In genomic region chr3:40800373-40800823, GRCm38 (mm10) we compare ENCODE assay signal across 8 mouse cellular contexts. TPM values are rescaled to one million over a fixed set of nuclear protein-coding genes. Genes with fewer than 3 reads are reported as not detected.
DNase-seq lines count a peak whose midpoint lies in the region; ATAC-seq and TF ChIP-seq lines count a peak whose summit lies in the region.

No protein-coding gene starts in this region.

- peak; percentile 70 for ATAC-seq in heart, embryonic 14.5 days (ENCODE audit: insufficient number of reproducible peaks, insufficient read depth, low FRiP score, low read depth)
- ATAC-seq in forebrain, embryonic 16.5 days = peak; percentile 80
- ATAC-seq in lung, embryonic 14.5 days (ENCODE audit: insufficient read depth) = peak; percentile 79

- H3K4me2 ChIP-seq in heart, embryonic 14.5 days (ENCODE audit: low read length) = peak overlapping the region; percentile 93
- H3K4me2 ChIP-seq in forebrain, embryonic 16.5 days (ENCODE audit: low read length) = peak overlapping the region; percentile 93
- peak overlapping the region; percentile 78 for H3K4me2 ChIP-seq in lung, embryonic 14.5 days

- peak overlapping the region; percentile 63 to 91 for H3K4me3 ChIP-seq in heart, embryonic 14.5 days (ENCODE audit: control insufficient read depth in 1 of 2, insufficient read depth in 1 of 2, low read depth in 1 of 2, low read length in 2 of 2)
- peak overlapping the region; percentile 86 for H3K4me3 ChIP-seq in brown adipose tissue, adult 24 weeks (ENCODE audit: insufficient read depth, low read depth, low read length)
- H3K4me3 ChIP-seq in forebrain, embryonic 16.5 days (replicated peaks; ENCODE audit: low read length) = peak overlapping the region; percentile 83
- peak overlapping the region; percentile 94 for H3K4me3 ChIP-seq in lung, embryonic 14.5 days (ENCODE audit: low read depth, low read length)

- peaks cover 0 to 13% of the 10 kb centered on the region in 2 experiments; a peak in 1 of 4 replicates for H3K4me1 ChIP-seq in heart, embryonic 14.5 days (ENCODE audit: control insufficient read depth in 2 of 2, insufficient read depth in 2 of 2, low read length in 2 of 2)
- no peaks in the 10 kb centered on the region for H3K4me1 ChIP-seq in brown adipose tissue, adult 24 weeks (ENCODE audit: control insufficient read depth, insufficient read depth, insufficient read length, low read length)
- peaks cover 11% of the 10 kb centered on the region for H3K4me1 ChIP-seq in forebrain, embryonic 16.5 days (replicated peaks; ENCODE audit: control insufficient read depth, insufficient read depth, low read length)
- H3K4me1 ChIP-seq in lung, embryonic 14.5 days (ENCODE audit: insufficient read depth) = peaks cover 4% of the 10 kb centered on the region

- no peaks in the 10 kb centered on the region for H3K27me3 ChIP-seq in heart, embryonic 14.5 days (ENCODE audit: control insufficient read depth, insufficient read depth, low read length)
- no peaks in the 10 kb centered on the region for H3K27me3 ChIP-seq in forebrain, embryonic 16.5 days (replicated peaks; ENCODE audit: control insufficient read depth, insufficient read depth, low read length)
- no peaks in the 10 kb centered on the region for H3K27me3 ChIP-seq in lung, embryonic 14.5 days (ENCODE audit: insufficient read depth, low read length)

- peaks cover 29% of the 10 kb centered on the region for H3K36me3 ChIP-seq in heart, embryonic 14.5 days (ENCODE audit: control insufficient read depth, insufficient read depth, low read length)
- no peaks in the 10 kb centered on the region for H3K36me3 ChIP-seq in forebrain, embryonic 16.5 days (ENCODE audit: control insufficient read depth, insufficient read depth)
- peaks cover 25% of the 10 kb centered on the region for H3K36me3 ChIP-seq in lung, embryonic 14.5 days (ENCODE audit: insufficient read depth)

- H3K9me3 ChIP-seq in heart, embryonic 14.5 days (ENCODE audit: control insufficient read depth, low read length) = no peaks in the 10 kb centered on the region
- no peaks in the 10 kb centered on the region for H3K9me3 ChIP-seq in forebrain, embryonic 16.5 days (ENCODE audit: control insufficient read depth, low read length)
- H3K9me3 ChIP-seq in lung, embryonic 14.5 days (ENCODE audit: low read depth, low read length) = no peaks in the 10 kb centered on the region

- 0% methylated on average over 32 of the region's 37 CpGs for WGBS in heart, embryonic 14.5 days
- WGBS in forebrain, embryonic 16.5 days = under 1% methylated on average over 37 of the region's 37 CpGs
- under 1% methylated on average over 36 of the region's 37 CpGs for WGBS in lung, embryonic 14.5 days

- no peak for TF ChIP-seq CTCF in lung, embryonic 14.5 days (IDR thresholded peaks at IDR 0.05; ENCODE audit: low read depth)

- peak overlapping the region; percentile 90 for H3K9ac ChIP-seq in heart, embryonic 14.5 days (ENCODE audit: low read length)
- peak overlapping the region; percentile 78 for H3K9ac ChIP-seq in forebrain, embryonic 16.5 days (replicated peaks; ENCODE audit: low read depth, low read length)
- H3K9ac ChIP-seq in lung, embryonic 14.5 days = peak overlapping the region; percentile 93

- no peak for DNase-seq in heart, adult 11 months
- DNase-seq in kidney, adult 9 months = peak; percentile 3
- DNase-seq in lung, embryonic 14.5 days = peak; percentile 55
- peak; percentile 51 for DNase-seq in ovary, postnatal 36 days (ENCODE audit: low spot score)
- DNase-seq in thymus, postnatal 4 days = peak; percentile 73

- peak overlapping the region; percentile 40 to 71; a peak in 3 of 4 replicates for H3K27ac ChIP-seq in heart, embryonic 14.5 days (replicated peaks in 1 of 2; ENCODE audit: control insufficient read depth in 1 of 2, insufficient read depth in 1 of 2, low read depth in 2 of 2, low read length in 2 of 2)
- no peak overlapping the region for H3K27ac ChIP-seq in brown adipose tissue, adult 24 weeks (replicated peaks; ENCODE audit: low read depth, low read length)
- no peak overlapping the region for H3K27ac ChIP-seq in forebrain, embryonic 16.5 days (ENCODE audit: low read length)
- peak overlapping the region; percentile 87 for H3K27ac ChIP-seq in lung, embryonic 14.5 days (ENCODE audit: low read depth)

RNA-seq across cellular contexts. Expression of gene Plk4, which starts 0.6 kb away (rescaled TPM):
- polyA plus RNA-seq in heart, embryonic 14.5 days (2014; fragmentation: Nextera tagmentation; extraction: Ambion mirVana) = 32.0 and 34.6 TPM in 2 replicates
- polyA plus RNA-seq in brown adipose tissue, adult 24 weeks (2012; ENCODE audit: insufficient read depth, insufficient read length, missing spikeins) = 3.6 and 6.6 TPM in 2 replicates
- polyA plus RNA-seq in forebrain, embryonic 16.5 days (2015; fragmentation: Nextera tagmentation; extraction: Ambion mirVana) = 24.1 and 25.3 TPM in 2 replicates
- 76.3 and 79.4 TPM in 2 replicates for polyA plus RNA-seq in lung, embryonic 14.5 days (2014; fragmentation: Nextera tagmentation; extraction: Ambion mirVana)

RNA-seq across cellular contexts. Expression of gene Mfsd8, which starts 46.3 kb away (rescaled TPM):
- polyA plus RNA-seq in heart, embryonic 14.5 days (2014; fragmentation: Nextera tagmentation; extraction: Ambion mirVana) = 6.9 and 7.9 TPM in 2 replicates
- polyA plus RNA-seq in brown adipose tissue, adult 24 weeks (2012; ENCODE audit: insufficient read depth, insufficient read length, missing spikeins) = 18.8 and 19.8 TPM in 2 replicates
- polyA plus RNA-seq in forebrain, embryonic 16.5 days (2015; fragmentation: Nextera tagmentation; extraction: Ambion mirVana) = 26.2 and 30.0 TPM in 2 replicates
- 7.1 and 8.6 TPM in 2 replicates for polyA plus RNA-seq in lung, embryonic 14.5 days (2014; fragmentation: Nextera tagmentation; extraction: Ambion mirVana)

RNA-seq across cellular contexts. Expression of gene Abhd18, which starts 46.4 kb away (rescaled TPM):
- polyA plus RNA-seq in heart, embryonic 14.5 days (2014; fragmentation: Nextera tagmentation; extraction: Ambion mirVana) = 18.9 and 19.8 TPM in 2 replicates
- 3.8 and 5.0 TPM in 2 replicates for polyA plus RNA-seq in brown adipose tissue, adult 24 weeks (2012; ENCODE audit: insufficient read depth, insufficient read length, missing spikeins)
- polyA plus RNA-seq in forebrain, embryonic 16.5 days (2015; fragmentation: Nextera tagmentation; extraction: Ambion mirVana) = 11.4 and 14.7 TPM in 2 replicates
- 5.8 and 6.3 TPM in 2 replicates for polyA plus RNA-seq in lung, embryonic 14.5 days (2014; fragmentation: Nextera tagmentation; extraction: Ambion mirVana)

RNA-seq across cellular contexts. Expression of gene Hspa4l, which starts 56.1 kb away (rescaled TPM):
- polyA plus RNA-seq in heart, embryonic 14.5 days (2014; fragmentation: Nextera tagmentation; extraction: Ambion mirVana) = 34.2 and 35.5 TPM in 2 replicates
- polyA plus RNA-seq in brown adipose tissue, adult 24 weeks (2012; ENCODE audit: insufficient read depth, insufficient read length, missing spikeins) = 36.8 and 43.5 TPM in 2 replicates
- polyA plus RNA-seq in forebrain, embryonic 16.5 days (2015; fragmentation: Nextera tagmentation; extraction: Ambion mirVana) = 39.7 and 40.6 TPM in 2 replicates
- polyA plus RNA-seq in lung, embryonic 14.5 days (2014; fragmentation: Nextera tagmentation; extraction: Ambion mirVana) = 11.4 TPM in 2 replicates

Comparison
In these comparisons a context has a peak if more than half of its experiments do, and no peak if none do; other contexts are left out.
1. H3K27ac ChIP-seq: peak in heart, embryonic 14.5 days (2 of 2) and lung, embryonic 14.5 days (single experiment); none in brown adipose tissue, adult 24 weeks (single experiment) and forebrain, embryonic 16.5 days (single experiment).
2. Peak in every context shown above with its lines, with median percentiles within 50 percentile points of each other: ATAC-seq, H3K4me2 ChIP-seq, H3K4me3 ChIP-seq and H3K9ac ChIP-seq.